Mouse (Mus musculus) large intestine, adult 2 months (tissue): ENCODE data around the gene Rcvrn. TPM values are rescaled to one million over a fixed set of nuclear protein-coding genes. Genes with fewer than 3 reads are reported as not detected.
A peak's percentile ranks its signal among the peaks of the same experiment; 100 is the strongest.

Source experiments
- DNase-seq: peaks from one replicate; pipeline ENCODE4 v3.0.0-alpha.2; 2012; ENCODE audit warnings: low read depth, low spot score
- WGBS: fragments of 180-500 bp; shearing (Covaris S2); methylation state at CpG from one replicate; pipeline ENCODE4 v1.1.7; 2018; 5-methylcytosine and 5-hydroxymethylcytosine counted together
- polyA plus RNA-seq: library from polyadenylated mRNA; depleted of rRNA; stranded (reverse); fragments of >200 nt; gene quantifications from 2 replicates; pipeline ENCODE4 v1.2.3, GENCODE M21; 2012; rRNA removed

The Rcvrn gene
- polyA plus RNA-seq, result not detected in 2 replicates

DNA sequence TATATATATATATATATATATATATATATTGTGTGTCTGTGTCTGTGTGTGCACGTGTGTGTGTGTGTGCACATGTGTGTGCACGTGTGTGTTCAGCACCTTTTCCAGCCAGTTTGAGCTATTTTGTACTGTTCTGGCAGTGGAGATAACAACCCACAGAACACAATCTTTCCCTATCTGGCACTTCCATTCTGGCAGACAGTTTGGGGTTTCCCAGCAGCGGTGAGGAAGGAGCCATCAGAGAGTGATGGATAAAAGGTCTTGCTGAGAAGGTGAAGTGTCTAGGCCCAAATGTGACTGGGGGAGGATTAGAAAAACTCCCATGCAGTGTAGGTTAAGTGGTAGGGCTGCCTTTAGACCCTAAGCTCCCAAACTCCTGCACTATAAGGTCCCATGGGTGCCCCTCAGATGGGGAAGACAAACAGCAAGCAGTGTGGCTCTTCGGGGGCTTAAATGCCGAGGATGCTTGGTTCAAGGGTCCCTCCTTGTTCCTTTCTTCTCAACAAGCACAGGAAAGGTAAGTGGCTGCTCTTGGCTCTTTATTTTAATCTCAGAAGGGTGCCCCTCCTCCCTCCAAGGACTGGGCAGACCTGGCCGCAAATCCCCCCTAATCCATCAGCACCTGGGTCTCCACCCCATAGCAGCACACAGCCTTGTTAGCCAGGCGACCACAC, at the start of gene Rcvrn:
Gene Rcvrn (plus strand): TSS at position 624 of the 674 bp plus-strand sequence.
- WGBS, result 74% methylated on average over 7 of the region's 7 CpGs
- DNase-seq, result no peak

DNA sequence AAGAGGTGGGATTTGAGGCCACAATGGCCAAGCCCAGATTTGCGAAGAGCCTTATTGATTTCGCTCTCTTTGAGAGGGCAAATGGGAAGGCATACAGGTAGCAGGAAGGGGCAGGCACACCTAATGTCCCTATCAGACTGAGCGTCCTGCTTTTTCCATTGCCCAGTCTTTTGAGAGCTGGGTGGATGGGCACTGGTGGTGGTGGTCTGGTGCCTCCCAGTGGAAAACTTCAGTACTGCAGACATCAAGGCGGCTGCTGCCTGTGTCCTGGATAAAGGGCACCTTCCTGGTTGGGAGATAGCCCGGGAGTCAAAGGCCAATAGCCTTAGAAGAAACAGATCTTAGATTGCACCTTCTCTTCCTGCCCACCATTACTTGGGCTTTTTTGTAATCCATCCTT, 47.4 kb upstream of the Rcvrn start:
- WGBS, result 31% methylated on average over 5 of the region's 5 CpGs
- DNase-seq, result peak; percentile 39

DNA sequence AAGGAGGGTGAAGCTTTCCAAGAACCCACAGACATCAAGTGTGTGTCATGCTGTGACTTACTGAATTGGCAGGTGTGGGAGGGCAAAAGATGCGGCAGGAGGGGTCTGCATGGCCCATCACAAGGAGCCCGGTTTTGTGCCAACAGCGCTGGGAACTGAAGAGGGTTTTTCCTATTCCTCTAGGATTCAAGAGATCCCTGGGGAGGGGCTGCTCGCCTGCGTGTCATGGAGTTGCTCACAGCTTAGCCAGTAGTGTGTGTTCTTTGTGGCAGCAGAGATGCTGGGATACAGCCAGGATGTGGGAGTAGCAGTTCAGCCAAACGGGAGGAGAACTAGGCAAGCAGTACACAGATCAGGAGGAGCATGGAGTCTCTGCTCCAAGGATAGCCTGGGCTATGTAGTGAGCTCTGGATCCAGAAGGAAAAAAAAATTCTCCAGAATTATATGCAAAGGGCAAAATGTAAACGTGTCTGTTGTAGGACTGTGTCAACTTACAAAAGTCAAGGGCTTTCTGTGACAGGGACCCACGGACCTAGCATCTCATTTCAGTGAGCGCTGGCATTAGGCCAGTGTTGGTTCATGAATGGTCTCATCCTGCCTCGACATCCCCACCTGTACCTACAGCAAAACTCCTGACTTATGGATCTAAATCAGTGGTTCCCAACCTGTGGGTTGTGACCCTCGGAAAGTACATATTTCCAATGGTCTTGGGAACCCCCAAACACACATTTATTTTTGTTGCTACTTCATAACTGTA, 46.3 kb upstream of the Rcvrn start:
- WGBS, result 75% methylated on average over 11 of the region's 11 CpGs
- DNase-seq, result no peak

DNA sequence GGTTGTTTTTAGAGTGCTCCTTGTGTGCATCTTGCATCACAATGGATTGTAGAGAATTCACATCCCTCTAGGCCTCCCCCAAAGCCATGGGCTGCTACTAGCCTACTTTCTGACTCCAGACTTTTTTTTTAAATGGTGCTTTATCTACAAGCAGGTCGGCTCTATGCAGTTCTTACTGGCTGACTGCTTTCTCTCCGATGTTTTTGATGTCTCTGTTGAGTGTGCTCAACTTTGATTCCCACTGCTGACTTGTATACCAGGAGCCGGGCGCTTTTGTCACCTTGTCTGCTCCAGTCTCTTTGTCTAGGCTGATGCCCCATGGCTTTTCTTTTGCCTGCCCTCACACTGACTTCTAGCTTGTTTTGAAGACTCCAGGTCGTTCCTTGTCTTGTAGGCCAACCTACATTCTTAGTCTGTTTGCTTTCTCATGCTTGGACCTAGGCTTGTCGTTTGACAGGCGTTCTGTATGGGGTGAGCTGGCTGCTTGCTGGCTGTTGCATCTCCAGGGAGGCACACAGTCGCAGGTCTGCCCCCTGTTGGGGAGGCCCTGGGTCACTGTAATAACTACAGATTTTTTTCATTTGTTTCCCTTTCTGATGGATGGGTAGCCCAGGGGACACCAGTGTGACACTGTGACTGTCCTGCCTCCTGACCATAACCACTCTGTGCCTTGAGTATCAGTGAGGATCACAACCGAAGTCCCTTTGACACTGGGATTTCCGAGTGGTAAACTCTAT, 45.0 kb upstream of the Rcvrn start:
- no peak for DNase-seq

DNA sequence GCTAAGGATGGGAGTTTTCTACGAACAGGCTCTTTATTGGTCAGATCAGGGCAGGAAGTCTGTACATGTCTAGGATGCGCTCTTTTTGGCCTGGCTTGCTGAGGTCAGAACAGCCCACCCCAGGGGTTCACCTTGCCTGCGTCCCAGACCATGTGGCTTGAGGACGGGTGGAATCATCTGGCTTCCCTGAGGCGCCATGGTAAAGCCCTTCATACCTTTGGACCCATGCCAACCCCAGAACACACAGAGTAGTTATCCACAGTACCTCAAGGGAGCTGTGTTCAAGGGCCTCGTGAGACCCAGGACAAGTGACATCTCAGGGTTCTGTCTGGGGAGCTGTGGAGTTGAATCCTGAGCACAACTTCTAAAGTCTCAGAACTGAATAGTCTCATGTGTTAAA, 43.4 kb upstream of the Rcvrn start:
- WGBS, result 78% methylated on average over 6 of the region's 6 CpGs
- no peak for DNase-seq

More for the DNA sequence above, 45.0 kb upstream of the Rcvrn start:
- 62% methylated on average over 10 of the region's 10 CpGs for WGBS

DNA sequence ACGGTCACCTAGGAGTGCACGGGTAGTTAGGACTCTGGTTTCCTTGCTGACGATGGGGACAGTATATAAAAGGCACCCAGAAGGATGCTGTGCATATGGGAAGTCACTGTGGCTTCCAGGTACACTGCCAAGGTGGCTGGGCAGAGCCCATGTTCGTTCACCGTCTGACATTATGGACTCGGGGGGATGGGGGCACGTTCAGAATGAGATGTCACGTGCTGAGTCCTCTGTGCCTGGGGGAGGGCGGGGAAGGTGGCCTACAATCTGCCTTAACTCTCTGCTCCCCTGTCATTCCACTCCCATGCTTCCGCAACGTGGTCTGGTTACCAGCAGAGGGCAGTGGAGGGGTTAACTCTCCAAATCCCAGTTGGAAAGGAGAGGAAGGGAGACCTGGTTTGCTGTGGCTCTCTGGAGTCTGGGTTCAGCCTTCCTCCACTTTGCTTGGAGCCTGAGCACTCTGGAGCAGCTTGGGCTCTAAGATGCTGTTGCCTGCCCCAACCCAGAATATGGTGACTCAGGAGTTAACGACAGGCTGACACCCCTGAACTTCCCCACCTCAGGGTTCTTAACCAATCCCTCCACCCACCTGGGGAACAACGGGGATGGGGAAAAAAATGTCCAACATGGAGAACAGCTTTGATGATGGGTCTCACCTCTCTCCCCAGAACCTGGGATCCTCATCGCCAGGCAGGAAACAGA, 42.8 kb upstream of the Rcvrn start:
- no peak for DNase-seq

DNA sequence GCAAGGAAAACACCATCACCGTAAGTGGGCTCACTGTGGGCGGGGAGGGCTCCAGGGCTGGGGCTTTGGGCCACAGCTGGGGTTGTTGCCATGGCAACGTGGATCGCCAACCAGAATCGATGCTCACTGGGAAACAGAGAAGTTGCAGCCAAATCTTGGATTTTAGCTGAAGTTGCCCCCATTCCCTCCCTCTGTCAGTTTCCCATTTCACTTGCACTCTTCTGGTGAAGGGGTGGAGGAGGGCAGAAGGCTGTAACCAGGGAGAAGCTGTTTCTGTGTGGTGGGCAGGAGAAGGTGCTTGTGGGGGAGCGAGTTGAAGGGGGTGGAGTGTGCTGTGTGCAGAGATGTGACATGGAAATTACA, 42.3 kb upstream of the Rcvrn start:
- DNase-seq, result no peak
- 64% methylated on average over 6 of the region's 6 CpGs for WGBS

More for the DNA sequence above, 42.8 kb upstream of the Rcvrn start:
- WGBS, result 30% methylated on average over 14 of the region's 14 CpGs

DNA sequence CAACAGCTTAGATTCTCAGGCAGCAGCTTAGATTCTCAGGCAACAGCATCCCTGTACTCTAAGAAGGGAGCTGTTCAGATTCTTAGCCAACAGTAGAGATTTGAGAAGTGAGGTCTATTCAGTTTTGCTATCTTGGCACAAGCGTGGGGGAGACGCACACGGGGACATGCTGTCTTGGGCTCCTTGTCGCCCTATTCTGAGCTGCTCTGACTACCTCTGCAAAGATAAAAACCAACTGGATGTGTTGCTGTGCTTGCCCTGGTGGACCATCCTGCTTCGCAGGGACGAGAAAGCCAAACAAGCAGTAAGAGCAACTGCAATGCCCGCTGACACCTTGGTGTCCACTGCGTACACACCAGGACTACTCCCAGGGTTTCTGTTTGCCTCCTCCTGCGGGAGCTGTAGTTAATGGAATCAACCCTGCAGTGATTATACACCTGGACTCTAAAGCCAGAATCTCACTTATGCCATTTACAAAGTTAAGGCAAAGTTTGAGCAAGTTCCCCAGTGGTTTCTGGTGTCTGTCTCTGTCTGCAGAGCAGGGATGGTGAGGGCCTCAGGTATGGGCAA, 41.5 kb upstream of the Rcvrn start:
- 84% methylated on average over 9 of the region's 9 CpGs for WGBS
- no peak for DNase-seq

DNA sequence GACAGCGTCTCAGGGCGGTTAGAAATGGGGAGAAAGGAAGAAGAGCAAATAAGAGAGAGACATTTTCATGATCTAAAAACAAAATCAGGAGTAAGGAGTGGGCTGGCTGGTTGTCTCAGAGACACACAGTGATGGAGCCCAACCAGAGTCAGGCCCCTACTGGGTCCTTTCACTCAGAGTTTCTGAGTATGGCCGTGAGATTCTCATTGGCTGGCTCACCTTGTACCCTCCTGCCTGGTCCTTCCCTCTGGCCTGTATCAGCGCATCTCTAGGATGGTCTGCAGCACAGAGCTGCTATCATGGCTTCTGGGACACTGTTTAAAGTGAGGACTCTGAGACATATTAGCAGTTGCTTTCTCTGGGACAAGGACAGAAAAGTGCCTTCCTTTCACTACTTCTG, 40.6 kb upstream of the Rcvrn start:
- WGBS, result 92% methylated on average over 4 of the region's 4 CpGs
- no peak for DNase-seq

DNA sequence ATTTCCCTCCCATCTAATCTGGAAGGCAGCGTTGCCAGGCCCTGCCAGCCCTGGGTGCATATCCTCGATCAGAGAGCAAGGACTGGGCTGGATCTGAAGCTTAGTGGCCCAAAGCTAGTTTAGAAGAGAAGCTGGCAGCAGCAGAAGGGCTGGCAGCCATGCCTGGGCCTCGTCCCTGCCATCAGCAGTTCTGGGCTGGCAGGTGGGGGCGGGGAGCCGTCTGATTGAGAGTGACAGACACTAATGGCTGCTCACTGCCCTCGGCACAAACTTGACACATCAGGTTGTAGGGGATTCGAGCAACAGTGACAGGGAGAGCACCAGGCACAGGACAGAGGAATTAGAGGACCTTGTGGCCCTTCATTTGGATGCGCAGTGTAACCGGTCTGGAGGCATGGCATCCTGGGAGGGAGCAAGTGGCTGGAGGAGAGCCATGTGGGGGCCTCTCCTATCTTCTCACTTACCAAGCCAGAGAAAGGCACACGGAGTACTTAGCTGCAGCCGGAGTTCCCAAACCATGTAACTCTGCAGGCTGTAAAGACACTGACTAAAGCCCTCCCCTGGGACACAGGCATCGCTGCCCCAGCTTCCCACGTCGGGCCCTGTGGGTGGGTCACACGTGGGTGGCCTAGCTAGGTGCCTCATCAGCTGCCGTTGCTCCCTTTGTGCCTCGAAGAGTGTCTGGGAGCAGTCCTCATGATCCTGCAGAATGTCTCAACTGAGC, 39.7 kb upstream of the Rcvrn start:
- 79% methylated on average over 17 of the region's 17 CpGs for WGBS
- DNase-seq, result no peak

DNA sequence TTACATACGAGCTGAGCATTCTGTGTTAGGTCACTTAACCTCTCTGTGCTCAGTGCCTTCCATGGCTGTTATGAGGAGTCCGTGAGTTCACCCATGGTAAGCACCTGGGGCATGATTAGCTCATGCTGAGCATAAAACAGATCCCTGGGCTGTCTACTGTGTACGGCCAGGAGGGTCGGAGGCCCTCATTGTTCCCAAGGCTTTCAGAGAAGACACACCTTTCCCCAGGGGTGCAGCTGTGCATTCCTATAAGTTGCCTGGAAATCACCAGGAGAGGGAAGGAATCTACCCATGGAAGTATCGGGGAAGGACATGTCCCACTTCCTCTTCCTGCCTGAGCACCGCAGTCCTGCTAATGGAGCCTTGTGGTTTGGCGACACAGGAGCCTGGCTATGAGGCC, 38.8 kb upstream of the Rcvrn start:
- WGBS, result 85% methylated on average over 7 of the region's 7 CpGs
- no peak for DNase-seq

DNA sequence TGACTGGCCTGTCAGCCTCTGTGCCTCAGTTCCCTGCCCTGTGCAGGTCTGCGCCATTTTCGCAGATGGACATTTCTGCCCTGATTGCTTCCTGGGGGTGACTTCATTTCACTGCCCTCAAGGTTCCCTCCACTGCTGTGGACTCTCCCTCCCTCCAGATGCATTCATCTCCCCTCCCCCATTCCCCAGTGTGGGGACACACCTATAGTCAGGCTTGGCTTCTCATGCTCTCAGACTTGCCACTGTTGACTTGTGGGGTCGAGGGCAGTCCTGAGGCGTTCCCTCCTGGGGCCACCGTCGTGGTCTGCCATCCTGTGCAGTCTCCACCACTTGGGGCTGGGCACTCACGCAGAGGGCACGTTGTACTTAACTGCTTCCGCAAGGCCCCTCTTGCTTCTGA, 38.3 kb upstream of the Rcvrn start:
- DNase-seq, result no peak
- WGBS, result 77% methylated on average over 9 of the region's 9 CpGs

DNA sequence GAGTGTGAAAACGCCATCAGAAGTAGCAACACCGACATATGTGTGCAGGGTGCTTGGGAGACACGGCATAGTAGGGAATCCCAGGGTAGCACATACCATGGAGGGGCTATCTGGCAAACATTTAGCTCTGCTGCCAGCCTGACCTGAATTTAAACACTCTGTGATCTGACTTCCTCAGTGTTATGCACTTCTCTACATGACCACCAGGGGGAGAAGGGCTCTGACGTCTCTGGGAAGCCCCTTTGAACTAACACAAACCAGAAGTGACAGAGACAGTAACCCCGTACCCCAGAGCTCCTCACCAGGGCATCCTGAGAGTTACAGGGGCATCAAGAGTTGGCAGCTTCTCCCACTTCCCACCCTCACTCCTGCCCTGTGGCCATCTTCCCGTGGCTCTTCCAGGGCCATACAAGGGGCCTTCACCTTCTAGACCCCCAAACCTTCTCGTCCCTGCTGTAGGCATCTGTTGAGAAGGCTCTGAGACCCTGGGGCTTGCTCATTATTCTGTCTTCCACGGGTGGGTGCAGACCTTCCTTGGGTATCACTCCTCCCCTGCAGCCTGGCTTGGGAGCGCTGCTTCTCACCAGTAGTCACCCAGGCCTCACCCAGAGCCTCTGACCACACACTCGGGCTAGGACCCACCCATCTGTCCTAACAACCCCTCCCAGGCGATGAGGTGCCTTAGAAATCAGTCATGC, 37.3 kb upstream of the Rcvrn start:
- 44% methylated on average over 11 of the region's 11 CpGs for WGBS
- DNase-seq, result no peak

DNA sequence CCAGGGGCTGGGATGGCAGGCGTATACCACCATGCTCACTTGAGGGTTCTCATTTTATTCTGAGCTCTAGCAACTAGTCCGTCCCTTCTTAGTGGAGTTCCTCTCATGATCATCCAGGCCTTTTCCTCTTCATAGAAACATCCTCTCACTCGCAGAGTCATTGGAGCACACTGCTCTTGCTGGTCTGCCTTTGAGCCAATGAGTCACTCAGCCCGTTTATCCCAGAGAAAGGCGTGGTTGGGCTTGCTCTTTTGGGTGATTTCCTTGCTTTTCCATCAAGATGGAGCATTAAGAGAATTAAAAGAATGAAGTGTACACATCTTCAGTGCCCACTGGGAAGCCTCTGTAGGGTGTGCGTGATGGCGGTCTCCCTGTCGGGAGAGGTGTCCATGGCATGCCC, 33.7 kb upstream of the Rcvrn start:
- 79% methylated on average over 8 of the region's 8 CpGs for WGBS
- DNase-seq, result no peak

DNA sequence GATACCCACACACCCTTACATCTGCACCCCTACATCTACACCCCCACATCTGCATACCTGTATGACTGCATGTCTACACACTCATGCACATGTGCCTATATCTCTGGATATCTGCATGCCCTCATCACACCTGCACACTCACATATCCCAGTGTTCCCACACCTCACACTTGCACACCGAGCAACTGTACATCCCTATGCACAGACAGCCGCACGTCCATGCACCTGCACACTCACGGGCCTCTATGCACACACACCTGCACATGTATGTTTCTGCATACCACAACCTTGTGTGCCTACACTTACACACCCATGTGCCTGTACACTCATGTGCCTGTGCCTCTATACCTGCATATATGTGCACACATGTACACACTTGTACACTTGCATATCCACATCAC, 31.7 kb upstream of the Rcvrn start:
- no peak for DNase-seq
- 95% methylated on average over 4 of the region's 4 CpGs for WGBS

DNA sequence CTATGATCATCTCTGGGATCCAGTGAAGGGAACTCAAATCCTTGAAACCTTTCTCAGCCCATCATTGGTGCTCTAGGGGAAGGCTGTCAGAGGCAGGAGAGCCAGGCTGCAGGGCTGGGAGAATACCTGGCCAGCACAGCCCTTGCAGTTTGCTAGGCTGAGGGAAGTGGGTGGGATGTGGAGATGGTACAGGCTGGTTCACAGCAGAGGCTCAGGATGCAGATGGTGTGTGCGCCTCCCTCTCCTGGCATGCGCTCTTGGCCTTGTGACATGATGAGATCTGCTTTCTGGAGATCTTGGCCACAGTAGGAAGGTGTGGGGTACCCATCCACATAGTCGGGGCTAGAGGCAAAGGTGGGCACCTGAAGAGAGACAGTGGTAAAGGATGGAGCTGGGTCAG, 30.9 kb upstream of the Rcvrn start:
- DNase-seq, result no peak
- 89% methylated on average over 3 of the region's 3 CpGs for WGBS

DNA sequence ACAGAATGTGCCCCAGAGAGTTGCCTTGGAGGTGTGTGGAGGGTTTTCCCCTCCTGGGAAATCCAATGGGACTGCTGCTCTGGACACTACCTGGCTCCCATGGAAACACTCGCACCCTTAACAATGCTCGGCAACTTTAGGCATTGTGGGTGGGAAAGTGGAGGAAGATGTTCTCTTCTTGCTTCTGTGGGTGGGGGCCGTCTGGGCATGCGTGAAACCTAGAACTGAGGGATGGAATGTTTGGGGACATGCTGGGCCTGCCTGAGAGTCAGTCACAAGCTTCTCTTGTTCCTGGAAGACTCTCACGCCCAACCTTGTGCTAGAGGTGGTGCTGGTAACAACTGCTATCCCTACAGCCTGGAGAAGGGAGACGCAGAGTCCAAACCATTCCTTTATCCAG, 30.2 kb upstream of the Rcvrn start:
- DNase-seq, result no peak
- WGBS, result 92% methylated on average over 6 of the region's 6 CpGs

DNA sequence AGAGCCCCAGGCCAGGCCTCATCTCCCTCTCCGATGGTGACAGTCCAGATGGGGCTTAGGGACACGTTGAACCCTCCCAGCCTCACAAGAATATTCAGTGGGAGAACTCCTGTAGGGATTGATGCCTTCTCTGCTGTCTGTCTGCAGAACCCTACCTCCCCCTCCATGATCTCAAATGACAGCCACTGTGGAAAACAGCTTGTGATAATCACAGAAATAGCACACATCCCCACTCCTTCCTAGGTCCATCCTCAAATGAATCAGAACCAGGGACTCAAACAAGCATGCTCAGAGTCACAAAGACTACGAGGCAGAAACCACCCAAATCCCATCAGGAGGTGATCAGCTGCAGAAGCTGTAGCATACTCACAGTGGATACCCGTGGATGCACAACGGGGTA, 29.0 kb upstream of the Rcvrn start:
- DNase-seq, result no peak
- WGBS, result 84% methylated on average over 5 of the region's 5 CpGs
